Mouse (Mus musculus) lung, postnatal 25 days (tissue): Measurements from ENCODE around the gene Angptl2.
A peak's percentile ranks its signal among the peaks of the same experiment; 100 is the strongest.
"Not testable (repeated sequence)": the region's sequence is repeated elsewhere in the genome, so short reads cannot be mapped to it uniquely, and the experiment has no call there.

ENCODE experiments used
- DNase-seq: peaks from one replicate; pipeline ENCODE4 v3.0.0; 2022; ENCODE audit warnings: low spot score

Gene Angptl2

GRCm38 (mm10) chr2:33200368-33201068, 15.4 kb upstream of the Angptl2 start:
- DNase-seq: no peak

DNA sequence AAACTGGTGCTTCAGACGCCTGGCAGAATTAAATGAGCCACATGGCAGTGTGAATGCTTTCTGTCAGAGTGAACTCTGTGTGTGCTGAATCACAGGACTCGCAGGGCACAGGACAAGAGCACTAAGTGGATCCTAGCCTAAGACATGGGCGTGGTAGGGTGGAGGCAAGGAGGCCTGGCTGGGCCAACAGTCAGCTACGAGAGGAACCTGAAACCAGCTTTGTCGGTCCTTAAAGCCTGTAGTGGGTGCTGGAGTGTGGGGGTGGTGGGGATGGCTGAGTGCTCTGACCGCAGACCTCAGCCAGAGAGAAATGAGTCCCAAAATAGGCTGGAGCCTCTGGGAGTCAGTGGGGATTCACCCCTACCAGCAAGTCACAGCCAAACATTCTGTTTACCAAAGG, 12.6 kb upstream of the Angptl2 start:
- peak; percentile 50 for DNase-seq

DNA sequence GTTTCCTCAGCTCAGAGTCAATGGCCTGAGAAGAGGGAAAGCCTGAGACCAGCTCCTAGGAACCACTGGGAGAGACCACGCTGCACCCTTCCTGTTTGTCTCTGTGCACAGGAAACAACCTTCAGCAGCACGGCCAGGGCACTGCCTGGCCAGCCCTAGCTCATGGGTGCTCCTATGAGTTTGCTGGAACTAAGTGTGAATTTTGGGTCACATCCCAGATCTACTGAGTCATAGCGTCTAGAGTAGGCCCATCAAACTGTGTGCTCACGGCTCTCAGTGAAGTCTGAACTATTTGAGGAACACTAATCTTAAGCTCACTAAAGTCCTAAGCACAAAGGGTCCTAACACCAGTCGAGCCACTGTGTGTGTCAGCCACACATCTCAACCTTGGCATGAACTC, 10.9 kb upstream of the Angptl2 start:
- peak; percentile 56 for DNase-seq

DNA sequence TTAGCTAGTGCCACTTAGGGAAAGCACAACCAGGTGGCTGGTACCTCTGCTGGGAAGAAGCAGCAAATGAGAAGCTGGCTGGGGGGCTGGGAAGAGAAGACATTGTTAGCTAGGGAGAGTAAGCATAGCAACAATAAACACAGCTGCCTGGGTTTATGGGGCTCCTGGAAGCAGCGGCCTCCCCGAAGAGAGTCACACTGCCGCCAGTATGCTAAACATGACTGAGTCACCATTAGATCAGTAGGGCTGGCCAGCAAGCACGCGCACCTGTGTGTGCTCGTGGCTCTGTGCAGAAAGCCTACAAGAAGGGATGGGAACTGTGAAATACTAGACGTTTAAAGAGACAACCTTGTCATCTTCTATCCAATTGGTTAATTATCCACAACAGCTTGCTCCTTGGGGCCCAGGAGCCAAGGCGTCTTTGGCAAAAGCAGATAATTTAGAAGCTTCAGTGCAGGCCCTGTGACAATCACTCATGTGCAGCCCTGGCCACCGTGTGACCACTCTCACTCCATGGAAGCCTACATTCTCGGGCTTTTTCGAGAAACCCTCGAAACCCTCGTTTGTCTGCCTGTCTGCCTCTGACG, 9.8 kb upstream of the Angptl2 start:
- no peak for DNase-seq

- no peak for DNase-seq
These were observed 8.8 kb upstream of the Angptl2 start for GRCm38 (mm10) chr2:33207069-33207468.

DNA sequence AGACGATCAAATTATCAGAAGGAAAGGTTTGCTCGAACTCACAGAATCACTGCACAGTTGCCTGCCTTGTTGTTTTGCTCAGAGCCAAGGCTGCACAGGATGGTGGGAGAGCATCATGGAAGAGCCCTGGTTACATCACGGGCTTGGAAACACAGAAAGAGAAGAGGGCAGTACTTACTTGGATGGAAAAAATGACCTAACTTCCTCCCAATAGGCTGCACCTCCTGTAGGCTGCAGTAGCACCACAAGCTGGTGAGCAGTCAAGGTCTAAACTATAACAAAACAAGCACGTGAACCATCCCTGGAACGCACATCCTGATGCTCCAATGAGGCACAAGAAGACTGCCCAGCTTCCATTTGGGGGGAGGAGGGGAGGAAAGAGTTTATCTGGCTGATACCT, 7.7 kb upstream of the Angptl2 start:
- no peak for DNase-seq

DNA sequence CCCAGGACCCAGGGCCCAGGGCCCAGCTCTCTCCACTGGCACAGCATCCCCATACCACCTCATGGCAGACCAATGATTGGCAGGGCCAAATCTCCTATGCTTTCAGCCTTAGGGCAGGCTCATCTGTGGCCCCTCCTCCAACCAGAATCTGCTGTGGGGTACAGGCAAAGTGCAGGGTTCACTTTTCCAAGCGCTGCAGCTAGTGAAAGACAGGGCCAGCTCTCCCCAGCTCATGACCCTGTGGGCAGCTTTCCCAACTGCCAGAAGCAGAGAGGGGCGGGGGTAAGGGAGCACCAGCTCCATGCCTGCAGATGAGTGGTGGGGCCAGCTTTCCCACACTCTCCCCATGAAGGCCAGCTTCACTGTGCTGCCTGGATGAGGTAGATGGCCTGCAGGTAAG, 5.0 kb upstream of the Angptl2 start:
- DNase-seq: no peak

GRCm38 (mm10) chr2:33211263-33211662, 4.6 kb upstream of the Angptl2 start:
- DNase-seq: not testable (repeated sequence)

DNA sequence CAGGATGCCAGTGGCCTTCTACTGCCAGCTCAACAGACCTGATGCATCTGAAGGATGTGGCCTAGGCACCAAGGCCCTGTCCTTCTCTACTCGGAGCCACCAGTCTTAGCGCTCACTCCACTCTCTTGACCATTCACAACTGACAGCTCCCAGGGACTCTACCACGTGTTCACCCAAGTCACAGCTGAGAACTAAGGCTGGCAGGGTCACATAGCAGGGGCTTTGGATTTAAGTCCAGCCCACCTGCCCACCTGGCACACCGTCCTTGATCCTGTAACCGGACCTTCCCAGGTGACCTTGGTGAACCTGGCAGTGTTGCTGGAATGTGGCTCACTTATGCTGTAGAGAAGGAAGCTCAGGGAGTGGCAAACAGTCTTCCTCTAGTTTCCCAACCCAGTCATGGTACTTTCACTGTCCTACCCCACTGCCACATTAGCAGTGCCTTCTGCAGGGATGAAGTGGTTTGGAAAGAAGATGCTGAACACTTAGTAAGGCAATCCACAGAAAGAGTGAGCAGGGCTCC, 631 bp upstream of the Angptl2 start:
- no peak for DNase-seq

GRCm38 (mm10) chr2:33216645-33217424, 966 bp downstream of the Angptl2 start:
- no peak for DNase-seq

GRCm38 (mm10) chr2:33217425-33217794, 1.5 kb downstream of the Angptl2 start:
- DNase-seq: no peak

GRCm38 (mm10) chr2:33218903-33219625, 3.2 kb downstream of the Angptl2 start:
- no peak for DNase-seq

GRCm38 (mm10) chr2:33219637-33220036, 3.8 kb downstream of the Angptl2 start:
- no peak for DNase-seq

DNA sequence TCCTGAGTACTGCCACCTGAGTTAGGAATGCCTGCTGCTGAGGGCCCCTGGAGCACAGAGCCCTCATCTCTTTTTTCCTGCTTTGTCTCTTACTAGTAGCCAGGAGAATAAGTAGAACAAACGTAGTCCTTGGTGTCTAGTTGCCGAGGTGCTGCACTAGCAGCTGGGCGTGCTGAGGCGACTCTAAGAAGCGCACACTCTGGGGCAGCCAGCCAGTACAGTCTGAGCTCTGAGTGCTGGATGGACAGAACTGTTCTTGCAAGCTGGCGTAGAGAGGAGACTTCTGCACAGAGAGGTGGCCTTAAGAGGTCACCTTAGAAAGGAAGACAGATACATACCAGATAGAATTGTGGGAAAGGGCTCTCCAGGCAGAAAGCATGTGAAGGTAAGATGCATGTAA, 4.4 kb downstream of the Angptl2 start:
- DNase-seq: no peak

GRCm38 (mm10) chr2:33220674-33221338, 4.9 kb downstream of the Angptl2 start:
- DNase-seq: no peak

DNA sequence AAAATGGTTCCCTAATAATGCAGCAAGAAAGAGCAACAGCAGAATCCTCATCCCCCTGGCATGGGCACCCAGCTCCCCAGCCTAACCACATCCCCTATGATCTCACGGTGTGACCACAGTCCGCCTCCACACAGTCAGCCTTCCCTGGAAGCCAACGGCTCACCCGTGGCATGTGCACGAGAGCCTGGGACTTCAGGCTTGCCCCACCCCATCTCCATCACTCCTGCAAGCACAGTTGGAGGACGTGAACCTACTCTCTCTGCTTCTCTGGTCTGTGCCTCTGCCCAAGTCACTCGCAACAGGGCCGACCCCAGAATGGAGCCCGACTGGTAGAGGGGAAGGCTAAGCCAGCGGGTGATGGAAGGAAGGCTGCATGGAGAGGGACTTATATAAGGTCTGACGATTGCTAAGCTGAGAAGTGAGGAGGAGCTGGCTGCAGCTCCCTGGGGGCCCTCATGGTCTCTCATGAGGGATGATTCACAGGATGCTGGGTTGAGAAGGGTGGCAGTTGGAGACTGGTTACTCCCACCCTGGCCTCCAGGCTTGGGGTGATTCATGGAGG, 5.6 kb downstream of the Angptl2 start:
- DNase-seq: no peak

GRCm38 (mm10) chr2:33222480-33222879, 6.6 kb downstream of the Angptl2 start:
- DNase-seq: no peak

GRCm38 (mm10) chr2:33223656-33224358, 7.9 kb downstream of the Angptl2 start:
- no peak for DNase-seq

GRCm38 (mm10) chr2:33225921-33226320, 10.1 kb downstream of the Angptl2 start:
- no peak for DNase-seq

DNA sequence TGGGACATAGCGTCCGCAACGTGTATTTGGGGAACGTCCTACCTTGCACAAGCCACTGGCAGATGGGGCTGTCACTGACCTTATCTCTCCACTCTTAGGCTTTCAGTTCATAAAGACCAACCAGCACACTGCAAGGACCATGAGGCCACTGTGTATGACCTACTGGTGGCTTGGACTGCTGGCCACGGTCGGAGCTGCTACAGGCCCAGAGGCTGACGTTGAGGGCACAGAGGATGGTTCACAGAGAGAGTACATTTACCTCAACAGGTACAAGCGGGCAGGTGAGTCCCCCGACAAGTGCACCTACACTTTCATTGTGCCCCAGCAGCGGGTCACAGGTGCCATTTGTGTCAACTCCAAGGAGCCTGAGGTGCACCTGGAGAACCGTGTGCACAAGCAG, 12.2 kb downstream of the Angptl2 start:
- DNase-seq: no peak

DNA sequence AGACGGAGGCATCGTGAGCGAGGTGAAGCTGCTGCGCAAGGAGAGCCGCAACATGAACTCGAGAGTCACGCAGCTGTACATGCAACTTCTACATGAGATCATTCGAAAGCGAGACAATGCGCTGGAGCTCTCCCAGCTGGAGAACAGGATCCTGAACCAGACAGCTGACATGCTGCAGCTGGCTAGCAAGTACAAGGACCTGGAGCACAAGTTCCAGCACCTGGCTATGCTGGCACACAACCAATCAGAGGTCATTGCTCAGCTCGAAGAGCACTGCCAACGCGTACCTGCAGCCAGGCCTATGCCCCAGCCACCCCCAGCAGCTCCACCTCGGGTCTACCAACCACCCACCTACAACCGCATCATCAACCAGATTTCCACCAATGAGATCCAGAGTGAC, 12.7 kb downstream of the Angptl2 start:
- no peak for DNase-seq
